Mouse (Mus musculus) cerebellum, adult 11 months (tissue): Measurements from ENCODE around the gene Itgb8.

Experiments
- DNase-seq: peaks from one replicate; pipeline ENCODE4 v3.0.0; 2022

Itgb8 gene

GRCm38 (mm10) chr12:119207464-119207801 is 31.2 kb downstream of the Itgb8 start:
- DNase-seq: no peak

- no peak for DNase-seq
Observed at GRCm38 (mm10) chr12:119206711-119207463, 31.7 kb downstream of the Itgb8 start.

- DNase-seq: no peak
Observed at GRCm38 (mm10) chr12:119204411-119204810, 34.2 kb downstream of the Itgb8 start.

- no peak for DNase-seq
Observed at GRCm38 (mm10) chr12:119202766-119203165, 35.8 kb downstream of the Itgb8 start.

- DNase-seq: no peak
Observed at GRCm38 (mm10) chr12:119195145-119195544, 43.5 kb downstream of the Itgb8 start.

- no peak for DNase-seq
Observed at GRCm38 (mm10) chr12:119189814-119190213, 48.8 kb downstream of the Itgb8 start.

GRCm38 (mm10) chr12:119185441-119185840 is 53.2 kb downstream of the Itgb8 start:
- no peak for DNase-seq

- DNase-seq: no peak
Observed at GRCm38 (mm10) chr12:119182215-119182924, 56.2 kb downstream of the Itgb8 start.

- DNase-seq: no peak
Observed at GRCm38 (mm10) chr12:119176017-119176416, 62.6 kb downstream of the Itgb8 start.

- DNase-seq: no peak
Observed at GRCm38 (mm10) chr12:119169828-119170539, 68.6 kb downstream of the Itgb8 start.

GRCm38 (mm10) chr12:119169143-119169542 is 69.5 kb downstream of the Itgb8 start:
- no peak for DNase-seq

- DNase-seq: no peak
Observed at GRCm38 (mm10) chr12:119165115-119165514, 73.5 kb downstream of the Itgb8 start.

GRCm38 (mm10) chr12:119164672-119165071 is 73.9 kb downstream of the Itgb8 start:
- no peak for DNase-seq

GRCm38 (mm10) chr12:119164176-119164575 is 74.4 kb downstream of the Itgb8 start:
- no peak for DNase-seq

- DNase-seq: no peak
Observed at GRCm38 (mm10) chr12:119160786-119161185, 77.8 kb downstream of the Itgb8 start.

GRCm38 (mm10) chr12:119159254-119159933 is 79.2 kb downstream of the Itgb8 start:
- no peak for DNase-seq

GRCm38 (mm10) chr12:119157686-119158085 is 80.9 kb downstream of the Itgb8 start:
- no peak for DNase-seq

- no peak for DNase-seq
Observed at GRCm38 (mm10) chr12:119157068-119157467, 81.5 kb downstream of the Itgb8 start.

- DNase-seq: no peak
Observed at GRCm38 (mm10) chr12:119155566-119155965, 83.0 kb downstream of the Itgb8 start.

- no peak for DNase-seq
Observed at GRCm38 (mm10) chr12:119150956-119151355, 87.6 kb downstream of the Itgb8 start.

- no peak for DNase-seq
Observed at GRCm38 (mm10) chr12:119147753-119148152, 90.8 kb downstream of the Itgb8 start.

GRCm38 (mm10) chr12:119146031-119146430 is 92.6 kb downstream of the Itgb8 start:
- no peak for DNase-seq

- DNase-seq: no peak
Observed at GRCm38 (mm10) chr12:119137946-119138345, 100.7 kb downstream of the Itgb8 start.
